Mouse (Mus musculus) midbrain, embryonic 12.5 days (tissue): ENCODE results near the gene B4galt1. TPM values are rescaled to one million over a fixed set of nuclear protein-coding genes. Genes with fewer than 3 reads are reported as not detected.

Source experiments
- ATAC-seq: fragments of 200-750 bp; cut with Nextera tagmentation; 2 replicates; pipeline ENCODE4 v1.8.0; 2017; ENCODE audit warnings: low read depth, moderate TSS enrichment, moderate library complexity; ENCODE audit not compliant: low FRiP score
- H3K27ac ChIP-seq: fragments of 300-500 bp; sonication (generic); replicated peaks from 2 replicates; pipeline ENCODE4 v1.5.1; 2016; ENCODE audit warnings: mild to moderate bottlenecking
- H3K27me3 ChIP-seq: fragments of 300-500 bp; sonication (generic); 2 replicates; pipeline ENCODE4 v1.6.1; 2016; ENCODE audit warnings: mild to moderate bottlenecking
- H3K36me3 ChIP-seq: fragments of 300-500 bp; sonication (generic); 2 replicates; pipeline ENCODE4 v1.6.1; 2016
- H3K4me1 ChIP-seq: fragments of 300-500 bp; sonication (generic); 2 replicates; pipeline ENCODE4 v1.6.1; 2016
- H3K4me2 ChIP-seq: fragments of 300-500 bp; sonication (generic); replicated peaks from 2 replicates; pipeline ENCODE4 v1.6.1; 2016; ENCODE audit warnings: mild to moderate bottlenecking, moderate library complexity
- H3K4me3 ChIP-seq: fragments of 300-500 bp; sonication (generic); 2 replicates; pipeline ENCODE4 v1.5.1; 2016; ENCODE audit warnings: mild to moderate bottlenecking
- H3K9ac ChIP-seq: fragments of 300-500 bp; sonication (generic); replicated peaks from 2 replicates; pipeline ENCODE4 v1.6.1; 2016; ENCODE audit warnings: mild to moderate bottlenecking, moderate library complexity
- H3K9me3 ChIP-seq: fragments of 300-500 bp; sonication (generic); 2 replicates; pipeline ENCODE4 v1.6.1; 2016; ENCODE audit warnings: mild to moderate bottlenecking
- WGBS: fragments of 180-500 bp; shearing (Covaris S2); methylation state at CpG from one replicate; pipeline ENCODE4 v1.1.7; 2016; 5-methylcytosine and 5-hydroxymethylcytosine counted together
- polyA plus RNA-seq: library from polyadenylated mRNA; unstranded; fragments of >200 nt; fragmentation: Nextera tagmentation; extraction: Ambion mirVana; gene quantifications from 2 replicates; pipeline ENCODE4 v1.2.1, GENCODE M21; 2016

Gene B4galt1
- polyA plus RNA-seq, 1 experiment from 2014 or later: 15.2 TPM

GRCm38 (mm10) chr4:40885166-40885525 lies 31.3 kb upstream of the B4galt1 start:
- Histone ChIP-seq H3K9me3 (no peaks in the 10 kb centered on the region), H3K4me3 (no peak overlapping the region), H3K36me3 (no peaks in the 10 kb centered on the region), H3K4me1 (no peaks in the 10 kb centered on the region), H3K27me3 (no peaks in the 10 kb centered on the region), H3K4me2 (no peak overlapping the region), H3K27ac (no peak overlapping the region), H3K9ac (no peak overlapping the region)
- no peak for ATAC-seq
- WGBS: 93% methylated on average over 2 of the region's 2 CpGs

- Histone ChIP-seq H3K36me3 (no peaks in the 10 kb centered on the region), H3K27me3 (no peaks in the 10 kb centered on the region), H3K9ac (no peak overlapping the region), H3K4me3 (no peak overlapping the region), H3K9me3 (no peaks in the 10 kb centered on the region), H3K4me1 (no peaks in the 10 kb centered on the region), H3K27ac (no peak overlapping the region), H3K4me2 (no peak overlapping the region)
- 85% methylated on average over 12 of the region's 12 CpGs for WGBS
- ATAC-seq: no peak
Observed at GRCm38 (mm10) chr4:40884282-40885165, 30.7 kb upstream of the B4galt1 start.

GRCm38 (mm10) chr4:40883200-40883599 lies 29.4 kb upstream of the B4galt1 start:
- no peak overlapping the region for H3K4me2 ChIP-seq
- H3K4me3 ChIP-seq: no peak overlapping the region
- no peaks in the 10 kb centered on the region for H3K4me1 ChIP-seq
- no peaks in the 10 kb centered on the region for H3K9me3 ChIP-seq
- no peak for ATAC-seq
- no peak overlapping the region for H3K27ac ChIP-seq
- no peak overlapping the region for H3K9ac ChIP-seq
- 84% methylated on average over 10 of the region's 10 CpGs for WGBS
- H3K36me3 ChIP-seq: no peaks in the 10 kb centered on the region
- no peaks in the 10 kb centered on the region for H3K27me3 ChIP-seq

- 83% methylated on average over 5 of the region's 5 CpGs for WGBS
- Histone ChIP-seq H3K9ac (no peak overlapping the region), H3K36me3 (no peaks in the 10 kb centered on the region), H3K4me2 (no peak overlapping the region), H3K4me3 (no peak overlapping the region), H3K9me3 (no peaks in the 10 kb centered on the region), H3K27me3 (no peaks in the 10 kb centered on the region), H3K27ac (no peak overlapping the region), H3K4me1 (no peaks in the 10 kb centered on the region)
- no peak for ATAC-seq
Observed at GRCm38 (mm10) chr4:40877528-40877927, 23.7 kb upstream of the B4galt1 start.

DNA sequence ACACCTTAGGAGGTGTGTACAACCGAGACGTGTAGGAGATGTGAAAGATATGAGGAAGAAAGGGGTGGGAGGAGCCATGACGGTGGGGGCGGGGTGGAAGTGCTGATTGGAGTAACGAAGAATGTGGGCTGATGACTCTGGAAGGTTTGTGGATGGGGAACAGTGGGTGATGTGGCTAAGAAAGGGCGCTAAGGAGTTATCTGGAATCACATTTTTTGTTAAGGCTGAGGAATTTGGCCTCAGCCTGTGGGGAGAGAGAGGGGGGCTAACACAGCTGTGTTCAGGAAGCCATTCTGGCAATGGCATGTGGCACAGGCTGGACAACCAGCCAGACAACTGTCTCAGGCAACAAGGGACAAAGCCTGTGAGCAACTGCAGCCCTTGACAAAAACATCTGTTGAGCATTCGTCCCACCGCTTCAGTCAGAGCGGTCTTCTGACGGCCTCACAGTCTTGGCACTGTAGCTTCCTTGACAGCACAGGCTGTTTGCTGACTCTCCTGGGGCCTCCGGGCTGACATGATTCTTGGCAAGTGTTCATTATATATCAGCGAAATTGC lies 23.1 kb upstream of the B4galt1 start:
- Histone ChIP-seq H3K9me3 (no peaks in the 10 kb centered on the region), H3K4me2 (no peak overlapping the region), H3K27ac (no peak overlapping the region), H3K36me3 (no peaks in the 10 kb centered on the region), H3K4me1 (no peaks in the 10 kb centered on the region), H3K27me3 (no peaks in the 10 kb centered on the region), H3K9ac (no peak overlapping the region), H3K4me3 (no peak overlapping the region)
- ATAC-seq: no peak
- 57% methylated on average over 12 of the region's 12 CpGs for WGBS

- no peak for ATAC-seq
- H3K27me3 ChIP-seq: no peaks in the 10 kb centered on the region
- 95% methylated on average over 20 of the region's 20 CpGs for WGBS
Observed at GRCm38 (mm10) chr4:40875842-40876241, 22.0 kb upstream of the B4galt1 start.

DNA sequence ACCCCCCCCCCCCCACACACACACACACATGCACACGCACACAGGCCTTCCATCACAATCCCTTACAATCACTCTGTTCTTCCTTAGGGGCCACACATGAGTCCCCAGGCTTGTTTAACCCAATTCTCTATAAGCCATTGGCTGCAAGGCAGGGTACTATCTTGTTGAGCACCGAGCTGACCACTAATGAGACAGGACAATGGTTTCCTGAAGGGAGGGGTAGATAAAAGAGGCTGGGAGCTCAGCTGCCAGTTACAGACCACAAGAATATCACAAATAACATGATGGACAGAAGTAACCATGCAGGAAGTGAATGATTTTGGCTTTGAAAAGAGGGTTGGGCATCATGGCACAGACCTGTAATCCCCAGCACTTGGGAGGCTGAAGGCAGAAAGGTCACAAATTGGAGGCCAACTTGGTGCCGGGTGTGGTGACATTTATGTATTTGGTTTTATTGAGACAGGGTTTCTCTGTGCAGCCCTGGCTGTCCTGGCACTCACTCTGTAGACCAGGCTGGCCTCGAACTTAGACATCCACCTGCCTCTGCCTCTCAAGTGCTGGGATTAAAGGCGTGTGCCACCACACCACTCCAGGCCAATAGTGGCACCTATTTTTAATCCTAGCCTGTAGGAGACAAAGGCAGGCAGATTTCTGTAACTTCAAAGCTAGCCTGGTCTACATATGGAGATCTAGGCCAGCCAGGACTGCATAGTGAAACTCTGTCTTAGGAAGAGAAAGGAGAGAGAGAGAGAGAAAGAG lies 21.2 kb upstream of the B4galt1 start:
- no peaks in the 10 kb centered on the region for H3K36me3 ChIP-seq
- WGBS: 74% methylated on average over 5 of the region's 5 CpGs
- no peaks in the 10 kb centered on the region for H3K9me3 ChIP-seq
- no peak overlapping the region for H3K4me3 ChIP-seq
- H3K27me3 ChIP-seq: no peaks in the 10 kb centered on the region
- no peak overlapping the region for H3K4me2 ChIP-seq
- H3K9ac ChIP-seq: no peak overlapping the region
- no peak for ATAC-seq
- H3K27ac ChIP-seq: no peak overlapping the region
- no peaks in the 10 kb centered on the region for H3K4me1 ChIP-seq

More at GRCm38 (mm10) chr4:40875842-40876241, 22.0 kb upstream of the B4galt1 start:
- Histone ChIP-seq H3K4me3 (no peak overlapping the region), H3K36me3 (no peaks in the 10 kb centered on the region), H3K4me2 (no peak overlapping the region), H3K4me1 (no peaks in the 10 kb centered on the region), H3K9ac (no peak overlapping the region), H3K9me3 (no peaks in the 10 kb centered on the region), H3K27ac (no peak overlapping the region)

GRCm38 (mm10) chr4:40874151-40874600 lies 20.4 kb upstream of the B4galt1 start:
- Histone ChIP-seq H3K9me3 (no peaks in the 10 kb centered on the region), H3K36me3 (no peaks in the 10 kb centered on the region), H3K9ac (no peak overlapping the region), H3K27ac (no peak overlapping the region), H3K27me3 (no peaks in the 10 kb centered on the region), H3K4me1 (no peaks in the 10 kb centered on the region), H3K4me2 (no peak overlapping the region), H3K4me3 (no peak overlapping the region)
- ATAC-seq: no peak
- 56% methylated on average over 6 of the region's 6 CpGs for WGBS

GRCm38 (mm10) chr4:40873320-40873719 lies 19.5 kb upstream of the B4galt1 start:
- Histone ChIP-seq H3K36me3 (no peaks in the 10 kb centered on the region), H3K27ac (no peak overlapping the region), H3K4me2 (no peak overlapping the region), H3K4me1 (no peaks in the 10 kb centered on the region), H3K4me3 (no peak overlapping the region), H3K27me3 (no peaks in the 10 kb centered on the region), H3K9ac (no peak overlapping the region), H3K9me3 (no peaks in the 10 kb centered on the region)
- 93% methylated on average over 2 of the region's 2 CpGs for WGBS
- ATAC-seq: no peak

GRCm38 (mm10) chr4:40872129-40872528 lies 18.3 kb upstream of the B4galt1 start:
- Histone ChIP-seq H3K4me2 (no peak overlapping the region), H3K27ac (no peak overlapping the region), H3K27me3 (no peaks in the 10 kb centered on the region), H3K36me3 (no peaks in the 10 kb centered on the region), H3K9ac (no peak overlapping the region), H3K9me3 (no peaks in the 10 kb centered on the region), H3K4me3 (no peak overlapping the region), H3K4me1 (no peaks in the 10 kb centered on the region)
- no peak for ATAC-seq
- WGBS: 90% methylated on average over 3 of the region's 3 CpGs

GRCm38 (mm10) chr4:40870206-40870605 lies 16.4 kb upstream of the B4galt1 start:
- ATAC-seq: no peak
- H3K9me3 ChIP-seq: no peaks in the 10 kb centered on the region

More at GRCm38 (mm10) chr4:40870206-40870605, 16.4 kb upstream of the B4galt1 start:
- Histone ChIP-seq H3K27ac (no peak overlapping the region), H3K4me1 (no peaks in the 10 kb centered on the region), H3K4me3 (no peak overlapping the region), H3K4me2 (no peak overlapping the region), H3K27me3 (no peaks in the 10 kb centered on the region), H3K9ac (no peak overlapping the region), H3K36me3 (no peaks in the 10 kb centered on the region)
- 91% methylated on average over 4 of the region's 4 CpGs for WGBS
